In genomic region chr16:78319711-78320110, GRCm38 (mm10) we compare ENCODE assay signal across 15 mouse cellular contexts.
"Had no signal": no experiment of that assay in that cellular context is flagged by ENCODE, and none has a peak within 500 bp of the region (broad histone marks: within the 10 kb centered on the region; RNA-seq: fewer than 3 reads in every experiment).

No protein-coding gene starts in this region.

- H3K9me3 ChIP-seq: neural tube, embryonic 15.5 days; stomach, embryonic 15.5 days had no signal

- H3K9ac ChIP-seq: neural tube, embryonic 15.5 days; stomach, embryonic 15.5 days had no signal

- H3K4me3 ChIP-seq: neural tube, embryonic 15.5 days; stomach, embryonic 15.5 days had no signal

- H3K27ac ChIP-seq: neural tube, embryonic 15.5 days; stomach, embryonic 15.5 days; stomach, postnatal 0 days had no signal

- H3K27me3 ChIP-seq: neural tube, embryonic 15.5 days; stomach, embryonic 15.5 days had no signal

- H3K4me1 ChIP-seq: stomach, embryonic 15.5 days had no signal

- DNase-seq: retina, postnatal 1 day; right cerebral cortex, adult 18-20 months; right cerebral cortex, postnatal 14 days; right cerebral cortex, postnatal 25 days; right cerebral cortex, postnatal 4 days; spleen, adult 18-20 months; thymus, adult 18-20 months; thymus, adult 2 months; thymus, postnatal 14 days; thymus, postnatal 25 days; thymus, postnatal 36 days; thymus, postnatal 4 days had no signal

- H3K4me2 ChIP-seq: neural tube, embryonic 15.5 days; stomach, embryonic 15.5 days had no signal

- H3K36me3 ChIP-seq: neural tube, embryonic 15.5 days; stomach, embryonic 15.5 days had no signal
